Mouse (Mus musculus) olfactory bulb, adult 2 months (tissue): ENCODE measurements at regions not wholly inside any gene's neighbourhood (a gene's known extent, or its start where the extent isn't known, plus 50 kb on each side); places are given as distances from the start of the nearest gene placed in this dataset.

Experiments
- CTCF ChIP-seq: fragments of 200-500 bp; IDR thresholded peaks from 2 replicates; pipeline ENCODE4 v1.5.1; 2012; ENCODE audit warnings: low read depth, mild to moderate bottlenecking, low read length, moderate library complexity; ENCODE audit not compliant: insufficient read depth
- POLR2A ChIP-seq: fragments of 200-500 bp; IDR thresholded peaks from 2 replicates; pipeline ENCODE4 v1.6.1; 2012; ENCODE audit warnings: mild to moderate bottlenecking, low read depth, low read length, moderate library complexity; ENCODE audit not compliant: insufficient read depth

- TF ChIP-seq CTCF = no peak
- no peak for TF ChIP-seq POLR2A
These were observed 638.3 kb upstream of the Adam5 start for GRCm38 (mm10) chr8:25462492-25462891.
